In genomic region chr1:84934151-84934502, GRCm38 (mm10) we compare ENCODE assay signal across 8 mouse cellular contexts. TPM values are rescaled to one million over a fixed set of nuclear protein-coding genes. Genes with fewer than 3 reads are reported as not detected.
DNase-seq lines count a peak whose midpoint lies in the region; ATAC-seq lines count a peak whose summit lies in the region.

No protein-coding gene starts in this region.

- ATAC-seq in heart, embryonic 16.5 days (replicated peaks; ENCODE audit: extremely low read depth, insufficient read depth, low FRiP score) = no peak; the same call in 1 of the 2 replicates
- no peak for ATAC-seq in forebrain, embryonic 11.5 days (replicated peaks; ENCODE audit: low FRiP score)
- no peak for ATAC-seq in liver, embryonic 13.5 days (ENCODE audit: low read depth)

- 2% methylated on average over 12 of the region's 12 CpGs for WGBS in heart, embryonic 16.5 days
- WGBS in forebrain, embryonic 11.5 days = 0% methylated on average over 12 of the region's 12 CpGs
- whole genome bisulfite sequencing in liver, embryonic 13.5 days (ENCODE audit: insufficient replicate concordance) = 3% methylated on average over 12 of the region's 12 CpGs

- H3K4me2 ChIP-seq in heart, embryonic 16.5 days (ENCODE audit: low read depth, low read length) = peak overlapping the region; percentile 77
- H3K4me2 ChIP-seq in forebrain, embryonic 11.5 days (ENCODE audit: low read depth, low read length, severe bottlenecking) = peak overlapping the region; percentile 95
- peak overlapping the region; percentile 64 for H3K4me2 ChIP-seq in liver, embryonic 13.5 days

- intact Hi-C loops in heart, postnatal 14 days (cut with DNase I) = no loop called here
- intact Hi-C loops in left cerebral cortex, postnatal 10 days (cut with DNase I) = no loop called here

- H3K9me3 ChIP-seq in heart, embryonic 16.5 days (replicated peaks; ENCODE audit: control insufficient read depth, low read length) = no peaks in the 10 kb centered on the region
- H3K9me3 ChIP-seq in forebrain, embryonic 11.5 days (ENCODE audit: control insufficient read depth, low read length) = no peaks in the 10 kb centered on the region
- H3K9me3 ChIP-seq in liver, embryonic 13.5 days (replicated peaks) = no peaks in the 10 kb centered on the region

- no peak overlapping the region for H3K27ac ChIP-seq in heart, embryonic 16.5 days (ENCODE audit: low read length)
- H3K27ac ChIP-seq in forebrain, embryonic 11.5 days (ENCODE audit: low read depth, low read length) = no peak overlapping the region
- H3K27ac ChIP-seq in liver, embryonic 13.5 days = no peak overlapping the region

- H3K4me3 ChIP-seq in heart, embryonic 16.5 days (ENCODE audit: low read length) = peak overlapping the region; percentile 56
- H3K4me3 ChIP-seq in forebrain, embryonic 11.5 days (ENCODE audit: low read depth, low read length) = peak overlapping the region; percentile 62
- peak overlapping the region; percentile 43 for H3K4me3 ChIP-seq in liver, embryonic 13.5 days (replicated peaks)

- H3K27me3 ChIP-seq in heart, embryonic 16.5 days (ENCODE audit: control insufficient read depth, insufficient read depth, low read length) = peaks cover 29% of the 10 kb centered on the region
- no peaks in the 10 kb centered on the region for H3K27me3 ChIP-seq in forebrain, embryonic 11.5 days (ENCODE audit: control insufficient read depth, insufficient read depth, low read length)
- peaks cover 38% of the 10 kb centered on the region for H3K27me3 ChIP-seq in liver, embryonic 13.5 days

- H3K36me3 ChIP-seq in heart, embryonic 16.5 days (ENCODE audit: control insufficient read depth, insufficient read depth) = no peaks in the 10 kb centered on the region
- no peaks in the 10 kb centered on the region for H3K36me3 ChIP-seq in forebrain, embryonic 11.5 days (ENCODE audit: control insufficient read depth, insufficient read depth, low read length)
- no peaks in the 10 kb centered on the region for H3K36me3 ChIP-seq in liver, embryonic 13.5 days

- no peak for DNase-seq in heart, postnatal 14 days
- peak; percentile 39 for DNase-seq in R1 (ENCODE audit: low read depth, low spot score)
- DNase-seq in forebrain, embryonic 11.5 days (ENCODE audit: low spot score) = no peak
- no peak for DNase-seq in liver, embryonic 13.5 days
- no peak for DNase-seq in thymus, postnatal 0 days (ENCODE audit: low spot score)
- no peak for DNase-seq in left cerebral cortex, postnatal 10 days (ENCODE audit: extremely low spot score in 1 of 2, low spot score in 2 of 2)
- DNase-seq in layer of hippocampus, postnatal 10 days (ENCODE audit: low spot score in 2 of 2) = no peak

- peaks cover 6% of the 10 kb centered on the region for H3K4me1 ChIP-seq in heart, embryonic 16.5 days (ENCODE audit: control insufficient read depth, insufficient read depth, low read length)
- H3K4me1 ChIP-seq in forebrain, embryonic 11.5 days (replicated peaks; ENCODE audit: control insufficient read depth, insufficient read depth, low read length) = no peaks in the 10 kb centered on the region
- H3K4me1 ChIP-seq in liver, embryonic 13.5 days (replicated peaks) = 0 out of 2 replicates have a peak, but pooled peaks cover 3% of the 10 kb centered on the region

- H3K9ac ChIP-seq in heart, embryonic 16.5 days (ENCODE audit: low read length) = peak overlapping the region; percentile 9; the same call in 1 of the 2 replicates
- H3K9ac ChIP-seq in forebrain, embryonic 11.5 days (ENCODE audit: low read length) = peak overlapping the region; percentile 77
- no peak overlapping the region for H3K9ac ChIP-seq in liver, embryonic 13.5 days

RNA-seq across cellular contexts. Expression of gene Slc16a14, which starts 0.8 kb away (rescaled TPM):
- not detected in 2 replicates for polyA plus RNA-seq in heart, embryonic 16.5 days (2015; fragmentation: Nextera tagmentation; extraction: Ambion mirVana)
- under 1 TPM; 0.38 to 0.51 TPM for total RNA-seq in heart, postnatal 14 days (2021)
- polyA plus RNA-seq in forebrain, embryonic 11.5 days (2014; fragmentation: Nextera tagmentation; extraction: Ambion mirVana) = 3.0 and 4.5 TPM in 2 replicates
- 0.02 and 0.12 TPM in 2 replicates for polyA plus RNA-seq in liver, embryonic 13.5 days (2015; fragmentation: Nextera tagmentation; extraction: Ambion mirVana)
- 0.04 and 0.12 TPM in 2 replicates for polyA plus RNA-seq in thymus, postnatal 0 days (2015; fragmentation: Nextera tagmentation; extraction: Ambion mirVana)
- total RNA-seq in left cerebral cortex, postnatal 10 days (2021) = 10 to 100 TPM; 35.7 to 37.1 TPM
- total RNA-seq in layer of hippocampus, postnatal 10 days (2021) = 10 to 100 TPM; 27.7 to 39.1 TPM
